Mouse (Mus musculus) stomach, embryonic 14.5 days (tissue): ENCODE data around the gene Pask. TPM values are rescaled to one million over a fixed set of nuclear protein-coding genes. Genes with fewer than 3 reads are reported as not detected.

ENCODE experiments used
- ATAC-seq: fragments of 200-750 bp; cut with Nextera tagmentation; 2 replicates; pipeline ENCODE4 v1.8.0; 2017; ENCODE audit warnings: low read depth, moderate TSS enrichment; ENCODE audit not compliant: insufficient number of reproducible peaks, insufficient read depth, low FRiP score
- H3K27ac ChIP-seq: fragments of 300-500 bp; sonication (generic); 2 replicates; pipeline ENCODE4 v1.5.1; 2014; ENCODE audit warnings: mild to moderate bottlenecking, low read length, moderate library complexity, mixed read lengths
- H3K27me3 ChIP-seq: fragments of 300-500 bp; sonication (generic); 2 replicates; pipeline ENCODE4 v1.6.1; 2014; ENCODE audit warnings: low read length, control low read depth, mixed read lengths; ENCODE audit not compliant: control insufficient read depth, insufficient read depth
- H3K36me3 ChIP-seq: fragments of 300-500 bp; sonication (generic); 2 replicates; pipeline ENCODE4 v1.6.1; 2014; ENCODE audit warnings: mild to moderate bottlenecking, control low read depth, low read length, moderate library complexity, mixed read lengths; ENCODE audit not compliant: control insufficient read depth, insufficient read depth
- H3K4me1 ChIP-seq: fragments of 300-500 bp; sonication (generic); 2 replicates; pipeline ENCODE4 v1.6.1; 2014; ENCODE audit warnings: low read length, control low read depth, mixed read lengths; ENCODE audit not compliant: control insufficient read depth, insufficient read depth
- H3K4me2 ChIP-seq: fragments of 300-500 bp; sonication (generic); replicated peaks from 2 replicates; pipeline ENCODE4 v1.6.1; 2014; ENCODE audit warnings: low read depth, low read length, control low read depth
- H3K4me3 ChIP-seq: fragments of 300-500 bp; sonication (generic); 2 replicates; pipeline ENCODE4 v1.5.1; 2014; ENCODE audit warnings: low read depth, low read length, control low read depth
- H3K9ac ChIP-seq: fragments of 300-500 bp; sonication (generic); replicated peaks from 2 replicates; pipeline ENCODE4 v1.6.1; 2014; ENCODE audit warnings: low read depth, mild to moderate bottlenecking, control low read depth, low read length, moderate library complexity, mixed read lengths
- H3K9me3 ChIP-seq: fragments of 300-500 bp; sonication (generic); 2 replicates; pipeline ENCODE4 v1.6.1; 2016; ENCODE audit warnings: low read depth, low read length, control low read depth; ENCODE audit not compliant: control insufficient read depth
- WGBS: fragments of 180-500 bp; shearing (Covaris S2); extraction: QIAGEN DNeasy Blood & Tissue Kit; methylation state at CpG from one replicate; pipeline ENCODE4 v1.1.7; 2014; 5-methylcytosine and 5-hydroxymethylcytosine counted together
- polyA plus RNA-seq: library from polyadenylated mRNA; unstranded; fragments of >200 nt; fragmentation: Nextera tagmentation; extraction: Ambion mirVana; gene quantifications from 2 replicates; pipeline ENCODE4 v1.2.1, GENCODE M21; 2014

Gene Pask
- polyA plus RNA-seq, 1 experiment from 2014 or later: 16.4 TPM

GRCm38 (mm10) chr1:93352724-93353123 is 9.4 kb upstream of the Pask start:
- Histone ChIP-seq H3K9me3 (no peaks in the 10 kb centered on the region), H3K27me3 (no peaks in the 10 kb centered on the region), H3K4me3 (no peak overlapping the region), H3K4me1 (no peaks in the 10 kb centered on the region), H3K4me2 (no peak overlapping the region), H3K9ac (no peak overlapping the region), H3K36me3 (peaks cover 66% of the 10 kb centered on the region), H3K27ac (no peak overlapping the region)
- WGBS: 92% methylated on average over 2 of the region's 2 CpGs
- ATAC-seq: no peak

- Histone ChIP-seq H3K36me3 (peaks cover 59% of the 10 kb centered on the region), H3K9me3 (no peaks in the 10 kb centered on the region), H3K9ac (no peak overlapping the region), H3K4me2 (no peak overlapping the region), H3K4me1 (0 out of 2 replicates have a peak, but pooled peaks cover under 1% of the 10 kb centered on the region), H3K27ac (no peak overlapping the region), H3K27me3 (no peaks in the 10 kb centered on the region), H3K4me3 (no peak overlapping the region)
- ATAC-seq: no peak
- WGBS: 85% methylated on average over 4 of the region's 4 CpGs
These were observed 6.4 kb upstream of the Pask start for GRCm38 (mm10) chr1:93349701-93350100.

DNA sequence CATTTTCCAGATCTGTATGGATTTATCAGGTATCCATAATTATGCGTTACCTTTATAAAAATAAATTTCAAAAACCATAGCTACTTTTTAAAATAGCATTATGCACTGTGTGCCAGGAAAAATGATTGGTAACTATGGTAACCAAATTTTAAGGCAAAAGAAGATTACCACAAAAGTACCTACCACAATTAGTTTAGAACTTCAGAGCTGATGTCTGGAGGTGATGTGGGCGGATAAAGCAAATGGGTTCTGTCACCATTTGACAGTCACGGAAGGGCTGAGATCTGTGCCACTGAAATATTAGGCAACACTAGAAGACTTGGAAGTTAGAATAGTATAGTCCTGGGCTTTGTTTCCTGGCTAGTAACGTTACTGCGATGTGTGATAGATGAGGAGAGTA is 3.9 kb upstream of the Pask start:
- H3K27ac ChIP-seq: no peak overlapping the region
- peaks cover 36% of the 10 kb centered on the region for H3K36me3 ChIP-seq
- H3K4me3 ChIP-seq: no peak overlapping the region
- WGBS: 88% methylated on average over 5 of the region's 5 CpGs
- ATAC-seq: no peak
- H3K4me1 ChIP-seq: peaks cover 7% of the 10 kb centered on the region; the same call in 1 of the 2 replicates
- no peak overlapping the region for H3K4me2 ChIP-seq
- no peaks in the 10 kb centered on the region for H3K27me3 ChIP-seq
- H3K9ac ChIP-seq: no peak overlapping the region
- no peaks in the 10 kb centered on the region for H3K9me3 ChIP-seq

GRCm38 (mm10) chr1:93343504-93344047 is 294 bp upstream of the Pask start:
- H3K4me3 ChIP-seq: peak overlapping the region; percentile 93
- H3K27ac ChIP-seq: peak overlapping the region; percentile 69; the same call in 1 of the 2 replicates
- peak overlapping the region; percentile 79 for H3K4me2 ChIP-seq
- H3K36me3 ChIP-seq: peaks cover 16% of the 10 kb centered on the region
- under 1% methylated on average over 39 of the region's 39 CpGs for WGBS
- peak; percentile 95 for ATAC-seq
- H3K27me3 ChIP-seq: no peaks in the 10 kb centered on the region
- H3K4me1 ChIP-seq: peaks cover 11% of the 10 kb centered on the region; the same call in 1 of the 2 replicates
- H3K9me3 ChIP-seq: no peaks in the 10 kb centered on the region
- peak overlapping the region; percentile 65 for H3K9ac ChIP-seq

DNA sequence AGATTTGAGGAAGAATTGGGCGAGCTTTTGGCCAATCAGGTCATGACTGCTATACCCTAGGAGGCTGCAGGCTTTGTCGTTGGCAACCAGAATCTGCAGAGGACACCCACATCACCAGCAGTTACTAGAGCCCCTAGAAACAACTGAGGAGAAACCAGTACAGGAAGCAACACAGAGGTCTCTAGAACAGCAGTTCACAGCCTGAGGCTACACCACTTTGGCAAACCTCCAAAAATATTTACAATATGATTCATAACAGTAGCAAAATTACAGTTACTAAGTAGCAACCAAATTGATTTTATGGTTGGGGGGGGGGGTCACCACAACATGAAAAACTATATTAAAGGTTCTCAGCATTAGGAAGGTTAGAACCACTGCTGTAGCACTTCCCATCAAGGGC is 8.7 kb downstream of the Pask start:
- H3K27me3 ChIP-seq: no peaks in the 10 kb centered on the region
- ATAC-seq: no peak
- H3K4me1 ChIP-seq: no peaks in the 10 kb centered on the region
- 78% methylated on average over 2 of the region's 2 CpGs for WGBS
- H3K36me3 ChIP-seq: peaks cover 20% of the 10 kb centered on the region; the same call in 1 of the 2 replicates
- H3K4me3 ChIP-seq: no peak overlapping the region
- H3K9me3 ChIP-seq: no peaks in the 10 kb centered on the region
- H3K4me2 ChIP-seq: no peak overlapping the region
- H3K9ac ChIP-seq: no peak overlapping the region
- no peak overlapping the region for H3K27ac ChIP-seq

GRCm38 (mm10) chr1:93326446-93326845 is 16.8 kb downstream of the Pask start:
- Histone ChIP-seq H3K9me3 (no peaks in the 10 kb centered on the region), H3K4me3 (no peak overlapping the region), H3K36me3 (peaks cover 22% of the 10 kb centered on the region), H3K4me2 (no peak overlapping the region), H3K27me3 (no peaks in the 10 kb centered on the region), H3K9ac (no peak overlapping the region), H3K4me1 (no peaks in the 10 kb centered on the region), H3K27ac (no peak overlapping the region)
- ATAC-seq: no peak
- WGBS: 86% methylated on average over 3 of the region's 3 CpGs

- no peaks in the 10 kb centered on the region for H3K27me3 ChIP-seq
- H3K4me3 ChIP-seq: no peak overlapping the region
- no peak overlapping the region for H3K4me2 ChIP-seq
- H3K9ac ChIP-seq: no peak overlapping the region
- peaks cover 34% of the 10 kb centered on the region for H3K36me3 ChIP-seq
- no peaks in the 10 kb centered on the region for H3K9me3 ChIP-seq
- no peaks in the 10 kb centered on the region for H3K4me1 ChIP-seq
- WGBS: 89% methylated on average over 6 of the region's 6 CpGs
- H3K27ac ChIP-seq: no peak overlapping the region
- no peak for ATAC-seq
These were observed 19.3 kb downstream of the Pask start for GRCm38 (mm10) chr1:93323973-93324372.

DNA sequence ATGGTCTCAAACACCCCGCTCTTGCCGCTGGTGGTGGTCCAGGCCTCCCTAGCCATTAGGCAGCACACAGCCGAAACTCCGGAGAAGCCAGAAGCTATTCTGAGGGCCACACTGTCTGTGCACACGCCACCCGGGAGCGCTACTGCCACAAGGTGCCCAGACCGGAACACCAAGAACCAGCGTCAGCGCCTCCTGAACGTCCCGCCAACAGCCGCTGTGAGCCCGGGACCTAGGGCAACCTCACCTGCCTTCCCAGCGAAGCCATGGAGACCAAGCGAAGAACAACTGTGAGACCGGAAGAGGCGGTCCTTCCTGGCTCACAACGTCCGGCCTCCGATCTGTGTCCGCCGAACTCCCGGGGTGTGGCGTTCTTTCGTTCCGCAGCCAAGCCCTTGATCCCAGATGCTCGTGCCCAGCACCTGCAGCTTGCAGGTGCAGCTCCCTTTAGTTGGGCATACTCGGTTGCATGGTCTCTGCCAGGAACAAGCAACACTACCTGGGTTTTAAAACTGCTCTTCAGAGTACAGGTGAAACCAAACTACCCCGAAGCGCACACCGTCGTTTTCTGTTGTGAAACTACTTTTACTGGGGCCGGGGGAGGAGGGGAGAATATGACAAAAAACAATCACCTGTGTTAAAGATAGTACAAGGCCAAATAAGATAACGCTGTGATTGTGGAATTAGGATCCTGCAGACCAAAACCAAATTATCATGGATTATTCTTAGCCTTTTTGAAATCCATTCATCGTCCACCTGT is 37.5 kb downstream of the Pask start, which contains the start of gene Mterf4:
Mterf4 (minus strand) TSS at position 335 of the 757 bp plus-strand sequence.
- Histone ChIP-seq H3K27ac (peak within 1 kb of the TSS; percentile 27; the same call in 1 of the 2 replicates), H3K4me1 (peaks cover 7% of the 10 kb centered on the region; the same call in 1 of the 2 replicates), H3K9ac (peak within 1 kb of the TSS; percentile 52), H3K9me3 (no peaks in the 10 kb centered on the region), H3K4me2 (peak within 1 kb of the TSS; percentile 76), H3K27me3 (no peaks in the 10 kb centered on the region), H3K36me3 (peaks cover 31% of the 10 kb centered on the region), H3K4me3 (peak within 1 kb of the TSS; percentile 95)
- 7% methylated on average over 36 of the region's 36 CpGs for WGBS
- peak; percentile 94 for ATAC-seq
